ENCODE assay signal across 24 mouse cellular contexts in the genomic region with DNA sequence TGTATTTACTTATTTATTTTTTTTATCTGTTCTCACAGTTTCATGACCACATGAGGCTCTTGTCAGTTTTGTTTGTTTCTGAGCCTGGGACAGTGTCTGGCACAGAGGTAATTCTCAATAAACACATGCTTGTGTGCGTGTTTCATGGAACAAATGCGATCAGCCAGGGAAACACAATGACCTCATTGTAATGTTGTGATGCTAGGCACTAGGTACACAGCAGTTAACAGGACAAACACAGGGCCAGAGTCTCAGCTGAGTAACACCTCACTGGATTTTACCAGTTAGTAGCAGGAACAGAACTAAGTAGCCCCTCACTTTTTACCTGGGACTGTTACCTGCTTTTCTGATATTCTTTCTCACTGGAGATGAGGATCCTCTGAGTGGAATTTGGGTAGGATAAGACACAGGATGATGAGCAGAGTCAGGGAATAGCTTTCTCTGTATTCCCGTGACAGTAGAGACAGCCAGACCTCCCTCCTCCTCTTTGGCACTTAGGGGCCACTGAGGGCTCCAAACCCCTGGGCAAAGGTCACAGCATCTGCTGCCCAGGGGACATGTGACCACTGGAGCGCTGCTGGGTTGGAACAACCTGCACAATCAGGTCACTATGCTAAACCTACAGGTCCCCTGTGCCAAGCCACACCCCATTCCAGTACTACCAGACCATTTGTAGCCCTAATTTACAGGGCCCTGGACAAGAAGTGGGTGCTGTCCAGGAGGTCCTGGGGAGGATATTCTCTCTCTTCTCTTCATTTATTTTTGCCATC. TPM values are rescaled to one million over a fixed set of nuclear protein-coding genes. Genes with fewer than 3 reads are reported as not detected.
DNase-seq lines count a peak whose midpoint lies in the region; ATAC-seq and TF ChIP-seq lines count a peak whose summit lies in the region.
"Had no signal": no experiment of that assay in that cellular context is flagged by ENCODE, and none has a peak within 500 bp of the region (broad histone marks: within the 10 kb centered on the region; RNA-seq: fewer than 3 reads in every experiment).

No protein-coding gene starts in this region.

- no peak for TF ChIP-seq CTCF in intestine, postnatal 0 days (IDR thresholded peaks at IDR 0.05; ENCODE audit: low read depth)
- TF ChIP-seq CTCF in liver, adult 2 months (IDR thresholded peaks at IDR 0.05; ENCODE audit: low read depth, low read length): no peak
- TF ChIP-seq CTCF in liver, postnatal 0 days (IDR thresholded peaks at IDR 0.05; ENCODE audit: low read depth): no peak
- TF ChIP-seq CTCF in heart, adult 2 months (IDR thresholded peaks at IDR 0.05): no peak

- no peak overlapping the region for H3K27ac ChIP-seq in intestine, embryonic 15.5 days
- H3K27ac ChIP-seq in intestine, postnatal 0 days (ENCODE audit: low read depth, low read length): no peak overlapping the region
- H3K27ac ChIP-seq in liver, adult 2 months (replicated peaks; ENCODE audit: insufficient read depth, low read depth, low read length): no peak overlapping the region
- no peak overlapping the region for H3K27ac ChIP-seq in liver, postnatal 0 days (ENCODE audit: low read depth)
- H3K27ac ChIP-seq in heart, adult 2 months: no peak overlapping the region
- H3K27ac ChIP-seq: embryonic facial prominence, embryonic 15.5 days; forebrain, embryonic 10.5 days; gastrocnemius, adult 2 months; heart, embryonic 13.5 days had no signal

- TF ChIP-seq EP300 in liver, postnatal 0 days (IDR thresholded peaks at IDR 0.05; ENCODE audit: low read depth): no peak
- no peak for TF ChIP-seq EP300 in heart, adult 2 months (IDR thresholded peaks at IDR 0.05; ENCODE audit: insufficient read depth, low read depth, low read length)

- no peaks in the 10 kb centered on the region for H3K27me3 ChIP-seq in intestine, embryonic 15.5 days (replicated peaks)
- H3K27me3 ChIP-seq in intestine, postnatal 0 days (replicated peaks; ENCODE audit: control insufficient read depth, insufficient read depth, low read length): no peaks in the 10 kb centered on the region
- no peaks in the 10 kb centered on the region for H3K27me3 ChIP-seq in liver, adult 2 months (ENCODE audit: control insufficient read depth, insufficient read depth, low read length)
- no peaks in the 10 kb centered on the region for H3K27me3 ChIP-seq in liver, postnatal 0 days (ENCODE audit: insufficient read depth, low read length)
- H3K27me3 ChIP-seq in heart, adult 2 months (ENCODE audit: control insufficient read depth, insufficient read depth, low read length): no peaks in the 10 kb centered on the region
- H3K27me3 ChIP-seq: embryonic facial prominence, embryonic 15.5 days had no signal

- no peak overlapping the region for H3K4me2 ChIP-seq in intestine, embryonic 15.5 days (replicated peaks)
- H3K4me2 ChIP-seq in intestine, postnatal 0 days (replicated peaks; ENCODE audit: low read depth): no peak overlapping the region
- no peak overlapping the region for H3K4me2 ChIP-seq in liver, postnatal 0 days (ENCODE audit: low read depth, low read length)
- H3K4me2 ChIP-seq: embryonic facial prominence, embryonic 15.5 days; heart, embryonic 13.5 days had no signal

- H3K9me3 ChIP-seq in intestine, embryonic 15.5 days: no peaks in the 10 kb centered on the region
- H3K9me3 ChIP-seq in intestine, postnatal 0 days (ENCODE audit: control insufficient read depth): no peaks in the 10 kb centered on the region
- H3K9me3 ChIP-seq in liver, postnatal 0 days (ENCODE audit: low read length): no peaks in the 10 kb centered on the region
- H3K9me3 ChIP-seq: embryonic facial prominence, embryonic 15.5 days; forebrain, embryonic 10.5 days; G1E; heart, embryonic 13.5 days had no signal

- no peak overlapping the region for H3K4me3 ChIP-seq in intestine, embryonic 15.5 days (replicated peaks)
- H3K4me3 ChIP-seq in intestine, postnatal 0 days (ENCODE audit: low read depth, low read length): no peak overlapping the region
- H3K4me3 ChIP-seq in liver, adult 2 months (ENCODE audit: insufficient read depth, low read depth, low read length): no peak overlapping the region
- no peak overlapping the region for H3K4me3 ChIP-seq in liver, postnatal 0 days (ENCODE audit: low read depth, low read length)
- H3K4me3 ChIP-seq in heart, adult 2 months: no peak overlapping the region
- H3K4me3 ChIP-seq: embryonic facial prominence, embryonic 15.5 days; erythroblast, embryonic 14.5 days; forebrain, embryonic 10.5 days; gastrocnemius, adult 2 months; heart, embryonic 13.5 days had no signal

- H3K4me1 ChIP-seq in intestine, embryonic 15.5 days (replicated peaks): no peaks in the 10 kb centered on the region
- H3K4me1 ChIP-seq in intestine, postnatal 0 days (replicated peaks; ENCODE audit: control insufficient read depth, insufficient read depth, low read length): no peaks in the 10 kb centered on the region
- no peaks in the 10 kb centered on the region for H3K4me1 ChIP-seq in liver, adult 2 months (ENCODE audit: control insufficient read depth, insufficient read depth, low read length)
- H3K4me1 ChIP-seq in liver, postnatal 0 days (ENCODE audit: insufficient read depth): no peaks in the 10 kb centered on the region
- no peaks in the 10 kb centered on the region for H3K4me1 ChIP-seq in heart, adult 2 months (ENCODE audit: control insufficient read depth, insufficient read depth, low read length)
- H3K4me1 ChIP-seq: embryonic facial prominence, embryonic 15.5 days; forebrain, embryonic 10.5 days; heart, embryonic 13.5 days had no signal

- ATAC-seq in intestine, embryonic 15.5 days: 0 out of 2 replicates have a peak, but pooled peaks have one; percentile 31
- ATAC-seq in intestine, postnatal 0 days: no peak
- no peak for ATAC-seq in liver, postnatal 0 days
- ATAC-seq: CD4-positive, CD25-positive, alpha-beta regulatory T cell, adult 4 months; forebrain, embryonic 14.5 days had no signal

- intact Hi-C loops in heart, adult 2 months (cut with DNase I): no loop called here

- H3K9ac ChIP-seq in intestine, embryonic 15.5 days: no peak overlapping the region
- H3K9ac ChIP-seq in intestine, postnatal 0 days (ENCODE audit: low read depth, low read length): no peak overlapping the region
- no peak overlapping the region for H3K9ac ChIP-seq in liver, adult 2 months (ENCODE audit: low read depth, low read length)
- H3K9ac ChIP-seq in liver, postnatal 0 days (replicated peaks): no peak overlapping the region
- no peak overlapping the region for H3K9ac ChIP-seq in heart, adult 2 months (ENCODE audit: low read depth, low read length)
- H3K9ac ChIP-seq: embryonic facial prominence, embryonic 15.5 days; heart, embryonic 13.5 days had no signal

- no peaks in the 10 kb centered on the region for H3K36me3 ChIP-seq in intestine, embryonic 15.5 days
- no peaks in the 10 kb centered on the region for H3K36me3 ChIP-seq in intestine, postnatal 0 days (ENCODE audit: control insufficient read depth, insufficient read depth)
- H3K36me3 ChIP-seq in liver, adult 2 months (ENCODE audit: control insufficient read depth, insufficient read depth, low read length): no peaks in the 10 kb centered on the region
- no peaks in the 10 kb centered on the region for H3K36me3 ChIP-seq in liver, postnatal 0 days (replicated peaks; ENCODE audit: insufficient read depth, low read length)
- no peaks in the 10 kb centered on the region for H3K36me3 ChIP-seq in heart, adult 2 months (ENCODE audit: control insufficient read depth, insufficient read depth, low read length)
- H3K36me3 ChIP-seq: embryonic facial prominence, embryonic 15.5 days; forebrain, embryonic 10.5 days; G1E; heart, embryonic 13.5 days had no signal

- H3K79me2 ChIP-seq in liver, adult 2 months (ENCODE audit: control insufficient read depth, insufficient read depth, low read length): no peaks in the 10 kb centered on the region
- no peaks in the 10 kb centered on the region for H3K79me2 ChIP-seq in heart, adult 2 months (replicated peaks; ENCODE audit: control insufficient read depth, insufficient read depth, low read length)

- 63% methylated on average over 4 of the region's 4 CpGs for WGBS in intestine, embryonic 15.5 days
- WGBS in intestine, postnatal 0 days: 59% methylated on average over 4 of the region's 4 CpGs
- WGBS in liver, adult 2 months: 52% methylated on average over 4 of the region's 4 CpGs
- WGBS in liver, postnatal 0 days (ENCODE audit: insufficient replicate concordance): 55% methylated on average over 4 of the region's 4 CpGs
- WGBS in heart, adult 2 months: 65% methylated on average over 4 of the region's 4 CpGs

- no peak for TF ChIP-seq POLR2A in liver, adult 2 months (IDR thresholded peaks at IDR 0.05; ENCODE audit: extremely low read depth, insufficient read depth, low read length)
- no peak for TF ChIP-seq POLR2A in heart, adult 2 months (IDR thresholded peaks at IDR 0.05; ENCODE audit: insufficient read depth, low read depth, low read length)

- DNase-seq in liver, adult 2 months (ENCODE audit: extremely low read depth, low read depth, low spot score): peak; percentile 76
- DNase-seq in liver, postnatal 0 days: no peak
- peak; percentile 87 to 88 for DNase-seq in kidney, postnatal 36 days
- no peak for DNase-seq in embryo, embryonic 9.5 days (ENCODE audit: extremely low spot score)
- DNase-seq in heart, adult 2 months: no peak
- DNase-seq: adrenal gland, adult 8-10 months; adrenal gland, postnatal 36 days; B cell, adult 2 months; cerebellum, adult 2 months; cerebellum, postnatal 10 days; gastrocnemius, adult 2 months; gastrocnemius, postnatal 25 days; heart, postnatal 36 days had no signal

RNA-seq across cellular contexts. Expression of gene Pax8, which starts 11.8 kb away (rescaled TPM):
- 0.73 and 1.1 TPM in 2 replicates for polyA plus RNA-seq in intestine, embryonic 15.5 days (2015; fragmentation: Nextera tagmentation; extraction: Ambion mirVana)
- 0.52 and 0.64 TPM in 2 replicates for polyA plus RNA-seq in intestine, postnatal 0 days (2015; fragmentation: Nextera tagmentation; extraction: Ambion mirVana)
- total RNA-seq in liver, adult 2 months (2014; rRNA removed): 0.09 TPM in 1 of 2 replicates, not detected in the other
- not detected in 2 replicates for polyA plus RNA-seq in liver, adult 2 months (2012; rRNA removed)
- 0.25 TPM in 1 of 2 replicates, not detected in the other for polyA plus RNA-seq in liver, postnatal 0 days (2015; fragmentation: Nextera tagmentation; extraction: Ambion mirVana)
- total RNA-seq in heart, adult 2 months (2021): not detected
- polyA plus RNA-seq in heart, adult 2 months (2012; rRNA removed): not detected in 2 replicates
- total RNA-seq: adrenal gland, adult 8-10 months; adrenal gland, postnatal 36 days; gastrocnemius, adult 2 months; gastrocnemius, postnatal 25 days; granulocyte monocyte progenitor cell, adult 5-6 weeks; heart, postnatal 36 days had no signal
- polyA plus RNA-seq: CD4-positive, CD25-positive, alpha-beta regulatory T cell, adult 4 months; erythroblast, embryonic 14.5 days; forebrain, embryonic 14.5 days; G1E; heart, postnatal 0 days had no signal

Comparison
In these comparisons a context has a peak if more than half of its experiments do, and no peak if none do; other contexts are left out.
1. DNase-seq: peak in liver, adult 2 months (single experiment) and kidney, postnatal 36 days (2 of 2); none in liver, postnatal 0 days (single experiment), embryo, embryonic 9.5 days (single experiment) and heart, adult 2 months (0 of 2).